Mouse (Mus musculus): ENCODE results near the gene 1700113H08Rik. TPM values are rescaled to one million over a fixed set of nuclear protein-coding genes. Genes with fewer than 3 reads are reported as not detected.

1700113H08Rik gene
- polyA plus RNA-seq, 1 experiment from 2014 or later, result not detected

- no peaks in the 10 kb centered on the region for H3K4me1 ChIP-seq (replicated peaks; ENCODE audit: insufficient read depth, low read length)
- no peak overlapping the region for H3K4me3 ChIP-seq (replicated peaks; ENCODE audit: low read depth, low read length)
- no peak overlapping the region for H3K27ac ChIP-seq
- no peak for TF ChIP-seq CTCF (IDR thresholded peaks at IDR 0.05; ENCODE audit: low read depth)
- H3K27me3 ChIP-seq (ENCODE audit: insufficient read depth, low read length), result no peaks in the 10 kb centered on the region
- ATAC-seq (replicated peaks; ENCODE audit: low FRiP score, low read depth), result no peak
- no peak overlapping the region for H3K4me2 ChIP-seq (ENCODE audit: low read length)
- H3K36me3 ChIP-seq (ENCODE audit: insufficient read depth, low read length), result no peaks in the 10 kb centered on the region
- WGBS, result 64% methylated on average over 9 of the region's 9 CpGs
- H3K9ac ChIP-seq (ENCODE audit: low read depth, low read length), result no peak overlapping the region
- DNase-seq (ENCODE audit: low spot score), result no peak
- no peaks in the 10 kb centered on the region for H3K9me3 ChIP-seq (replicated peaks; ENCODE audit: low read length)
Measured at GRCm38 (mm10) chr10:87107565-87108297, 49.9 kb downstream of the 1700113H08Rik start.

DNA sequence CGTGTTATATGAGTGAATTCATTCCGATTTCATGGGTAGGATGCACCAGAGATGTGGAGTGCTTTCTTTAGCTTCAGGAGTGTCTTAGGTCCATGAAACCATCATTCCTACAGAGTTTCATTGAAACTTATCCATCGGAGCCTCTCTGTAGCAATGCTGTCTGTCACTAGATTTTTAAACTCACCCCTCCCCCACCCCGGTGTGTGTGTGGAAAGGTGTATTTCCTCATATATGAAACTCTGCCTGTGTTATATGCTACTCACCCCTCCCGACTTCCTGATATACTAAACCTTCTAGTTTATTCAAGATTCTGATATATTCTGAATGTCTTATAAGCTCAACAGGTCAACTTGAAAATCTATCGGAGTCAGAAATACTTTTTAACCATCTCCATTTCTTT, 50.5 kb downstream of the 1700113H08Rik start:
- no peaks in the 10 kb centered on the region for H3K27me3 ChIP-seq (ENCODE audit: insufficient read depth, low read length)
- H3K4me1 ChIP-seq (replicated peaks; ENCODE audit: insufficient read depth, low read length), result no peaks in the 10 kb centered on the region
- DNase-seq (ENCODE audit: low spot score) (no peak), ATAC-seq (replicated peaks; ENCODE audit: low FRiP score, low read depth) (no peak)
- no peaks in the 10 kb centered on the region for H3K36me3 ChIP-seq (ENCODE audit: insufficient read depth, low read length)
- no peaks in the 10 kb centered on the region for H3K9me3 ChIP-seq (replicated peaks; ENCODE audit: low read length)
- WGBS, result 89% methylated on average over 6 of the region's 6 CpGs
- no peak overlapping the region for H3K4me3 ChIP-seq (replicated peaks; ENCODE audit: low read depth, low read length)
- no peak overlapping the region for H3K9ac ChIP-seq (ENCODE audit: low read depth, low read length)
- no peak overlapping the region for H3K4me2 ChIP-seq (ENCODE audit: low read length)
- TF ChIP-seq CTCF (IDR thresholded peaks at IDR 0.05; ENCODE audit: low read depth), result no peak
- no peak overlapping the region for H3K27ac ChIP-seq

- Histone ChIP-seq H3K27ac (no peak overlapping the region), H3K36me3 (ENCODE audit: insufficient read depth, low read length) (no peaks in the 10 kb centered on the region), H3K4me3 (replicated peaks; ENCODE audit: low read depth, low read length) (no peak overlapping the region), H3K9ac (ENCODE audit: low read depth, low read length) (no peak overlapping the region), H3K4me1 (replicated peaks; ENCODE audit: insufficient read depth, low read length) (no peaks in the 10 kb centered on the region), H3K27me3 (ENCODE audit: insufficient read depth, low read length) (no peaks in the 10 kb centered on the region), H3K4me2 (ENCODE audit: low read length) (no peak overlapping the region), H3K9me3 (replicated peaks; ENCODE audit: low read length) (no peaks in the 10 kb centered on the region)
- no peak for ATAC-seq (replicated peaks; ENCODE audit: low FRiP score, low read depth)
- no peak for DNase-seq (ENCODE audit: low spot score)
- WGBS, result 85% methylated on average over 10 of the region's 10 CpGs
- TF ChIP-seq CTCF (IDR thresholded peaks at IDR 0.05; ENCODE audit: low read depth), result no peak
Measured at GRCm38 (mm10) chr10:87109038-87109771, 51.4 kb downstream of the 1700113H08Rik start.

DNA sequence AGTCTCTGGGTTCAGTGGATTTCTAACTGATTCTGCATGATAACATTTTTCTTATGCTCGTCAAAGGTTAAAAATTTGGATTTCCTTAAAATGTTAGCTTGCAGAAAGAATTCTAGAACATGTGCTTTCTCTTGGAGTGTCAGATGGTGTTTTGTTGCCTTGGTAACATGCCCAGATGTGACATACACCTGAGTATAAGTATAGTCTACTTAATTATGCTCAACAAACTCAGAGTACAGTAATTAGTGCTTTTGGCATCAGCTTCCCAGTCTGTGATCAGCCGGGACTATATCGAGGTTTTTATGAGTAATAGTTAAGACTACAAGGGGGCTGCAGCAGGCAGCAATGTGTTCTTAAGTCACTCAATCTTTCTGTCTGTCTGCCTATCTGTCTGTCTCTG, 53.1 kb downstream of the 1700113H08Rik start:
- no peak overlapping the region for H3K27ac ChIP-seq
- no peak overlapping the region for H3K9ac ChIP-seq (ENCODE audit: low read depth, low read length)
- H3K4me1 ChIP-seq (replicated peaks; ENCODE audit: insufficient read depth, low read length), result no peaks in the 10 kb centered on the region
- 86% methylated on average over 3 of the region's 3 CpGs for WGBS
- no peak overlapping the region for H3K4me2 ChIP-seq (ENCODE audit: low read length)
- ATAC-seq (replicated peaks; ENCODE audit: low FRiP score, low read depth), result no peak
- H3K4me3 ChIP-seq (replicated peaks; ENCODE audit: low read depth, low read length), result no peak overlapping the region
- H3K36me3 ChIP-seq (ENCODE audit: insufficient read depth, low read length), result no peaks in the 10 kb centered on the region
- TF ChIP-seq CTCF (IDR thresholded peaks at IDR 0.05; ENCODE audit: low read depth), result no peak
- no peak for DNase-seq (ENCODE audit: low spot score)
- no peaks in the 10 kb centered on the region for H3K9me3 ChIP-seq (replicated peaks; ENCODE audit: low read length)
- H3K27me3 ChIP-seq (ENCODE audit: insufficient read depth, low read length), result no peaks in the 10 kb centered on the region

DNA sequence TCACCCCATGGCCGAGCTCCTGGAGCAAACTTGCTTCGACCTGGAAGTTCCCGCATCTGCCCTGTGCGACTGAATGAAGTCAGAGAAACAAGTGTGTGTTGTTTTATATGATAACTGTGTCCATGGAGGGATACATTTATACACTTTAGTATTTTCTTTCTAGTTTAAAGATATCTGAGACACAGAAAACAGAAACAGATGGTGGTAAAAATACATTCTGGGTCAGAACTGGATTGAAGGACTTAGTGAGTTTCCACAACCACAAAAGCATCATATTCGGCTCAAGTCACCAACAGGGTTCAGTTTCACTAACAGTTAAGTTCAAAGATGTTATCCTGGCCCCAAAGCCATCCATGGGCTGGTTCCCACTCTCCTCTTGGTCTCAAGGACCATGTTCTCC, 67.2 kb downstream of the 1700113H08Rik start:
- H3K36me3 ChIP-seq (ENCODE audit: insufficient read depth, low read length), result no peaks in the 10 kb centered on the region
- no peak overlapping the region for H3K4me2 ChIP-seq (ENCODE audit: low read length)
- no peaks in the 10 kb centered on the region for H3K9me3 ChIP-seq (replicated peaks; ENCODE audit: low read length)
- no peak overlapping the region for H3K27ac ChIP-seq
- H3K27me3 ChIP-seq (ENCODE audit: insufficient read depth, low read length), result no peaks in the 10 kb centered on the region
- no peak for TF ChIP-seq CTCF (IDR thresholded peaks at IDR 0.05; ENCODE audit: low read depth)
- H3K9ac ChIP-seq (ENCODE audit: low read depth, low read length), result no peak overlapping the region
- DNase-seq (ENCODE audit: low spot score) (no peak), ATAC-seq (replicated peaks; ENCODE audit: low FRiP score, low read depth) (no peak)
- WGBS, result 87% methylated on average over 5 of the region's 5 CpGs
- no peak overlapping the region for H3K4me3 ChIP-seq (replicated peaks; ENCODE audit: low read depth, low read length)
- no peaks in the 10 kb centered on the region for H3K4me1 ChIP-seq (replicated peaks; ENCODE audit: insufficient read depth, low read length)

DNA sequence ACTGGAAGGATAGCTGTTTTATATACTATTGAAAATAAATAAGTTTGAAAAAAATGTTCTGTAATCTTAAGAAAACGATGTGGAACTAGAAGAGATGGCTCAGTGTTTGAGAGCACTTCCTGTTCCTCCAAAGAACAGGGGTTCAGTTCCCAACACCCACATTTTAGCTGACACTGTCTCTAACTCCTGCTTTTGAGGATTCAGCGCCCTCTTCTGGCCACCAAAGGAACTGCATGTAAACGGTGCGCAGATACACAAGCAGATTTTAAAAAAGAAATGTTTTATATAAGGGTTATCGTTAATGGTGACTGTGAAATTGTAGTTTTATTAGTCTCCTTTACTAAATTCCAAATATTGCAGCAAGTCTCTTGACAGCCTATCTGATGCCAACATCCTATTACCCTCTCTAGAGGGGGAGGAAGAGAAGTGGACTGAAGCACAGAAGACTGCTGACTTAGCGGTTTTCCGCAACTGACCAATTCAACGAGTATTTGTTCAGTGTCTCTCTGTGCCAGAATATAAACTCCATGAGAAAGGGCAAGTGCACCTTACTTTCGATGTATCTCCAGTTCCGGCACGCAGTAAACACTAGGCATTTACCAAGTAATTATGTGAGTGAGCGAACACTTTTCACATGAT, 68.5 kb downstream of the 1700113H08Rik start:
- Histone ChIP-seq H3K4me2 (ENCODE audit: low read length) (no peak overlapping the region), H3K27me3 (ENCODE audit: insufficient read depth, low read length) (no peaks in the 10 kb centered on the region), H3K4me1 (replicated peaks; ENCODE audit: insufficient read depth, low read length) (no peaks in the 10 kb centered on the region), H3K36me3 (ENCODE audit: insufficient read depth, low read length) (no peaks in the 10 kb centered on the region), H3K4me3 (replicated peaks; ENCODE audit: low read depth, low read length) (no peak overlapping the region), H3K9ac (ENCODE audit: low read depth, low read length) (no peak overlapping the region), H3K27ac (no peak overlapping the region), H3K9me3 (replicated peaks; ENCODE audit: low read length) (no peaks in the 10 kb centered on the region)
- no peak for DNase-seq (ENCODE audit: low spot score)
- WGBS, result 85% methylated on average over 12 of the region's 12 CpGs
- TF ChIP-seq CTCF (IDR thresholded peaks at IDR 0.05; ENCODE audit: low read depth), result peak; percentile 58
- no peak for ATAC-seq (replicated peaks; ENCODE audit: low FRiP score, low read depth)

Data from kidney, postnatal 0 days (tissue).